Mouse (Mus musculus) lung, adult 18-20 months (tissue): ENCODE measurements at regions not wholly inside any gene's neighbourhood (a gene's known extent, or its start where the extent isn't known, plus 50 kb on each side); places are given as distances from the start of the nearest gene placed in this dataset.

ENCODE experiments used
- DNase-seq, 2 experiments: peaks; one replicate each; pipeline ENCODE4 v3.0.0; 2022; ENCODE audit warnings: mixed read lengths in 2 of 2

GRCm38 (mm10) chr11:24696561-24696960, 618.7 kb downstream of the Bcl11a start:
- DNase-seq, result no peak

- no peak for DNase-seq
Measured at GRCm38 (mm10) chr11:24708790-24709189, 630.9 kb downstream of the Bcl11a start.

- no peak for DNase-seq
Measured at GRCm38 (mm10) chr11:24716539-24717287, 638.9 kb downstream of the Bcl11a start.

- no peak for DNase-seq
Measured at GRCm38 (mm10) chr11:24724259-24724937, 646.5 kb downstream of the Bcl11a start.

GRCm38 (mm10) chr11:24726331-24726730, 648.5 kb downstream of the Bcl11a start:
- no peak for DNase-seq

GRCm38 (mm10) chr11:24727404-24727803, 649.5 kb downstream of the Bcl11a start:
- DNase-seq, result no peak

GRCm38 (mm10) chr11:24731431-24731830, 653.6 kb downstream of the Bcl11a start:
- no peak for DNase-seq

- DNase-seq, result no peak
Measured at GRCm38 (mm10) chr11:24739710-24740255, 661.9 kb downstream of the Bcl11a start.

- no peak for DNase-seq
Measured at GRCm38 (mm10) chr11:24740466-24740865, 662.6 kb downstream of the Bcl11a start.

GRCm38 (mm10) chr11:24742561-24742960, 664.7 kb downstream of the Bcl11a start:
- DNase-seq, result no peak

- no peak for DNase-seq
Measured at GRCm38 (mm10) chr11:24743439-24743838, 665.6 kb downstream of the Bcl11a start.

- no peak for DNase-seq
Measured at GRCm38 (mm10) chr11:24745841-24746240, 668.0 kb downstream of the Bcl11a start.

- no peak for DNase-seq
Measured at GRCm38 (mm10) chr11:24750144-24750779, 672.4 kb downstream of the Bcl11a start.

- no peak for DNase-seq
Measured at GRCm38 (mm10) chr11:24758130-24758529, 680.3 kb downstream of the Bcl11a start.

GRCm38 (mm10) chr11:24783470-24783869, 705.6 kb downstream of the Bcl11a start:
- DNase-seq, result no peak

- DNase-seq, result no peak
Measured at GRCm38 (mm10) chr11:24789120-24789519, 711.3 kb downstream of the Bcl11a start.

GRCm38 (mm10) chr11:24795510-24796211, 717.8 kb downstream of the Bcl11a start:
- no peak for DNase-seq

GRCm38 (mm10) chr11:24804623-24805023, 726.8 kb downstream of the Bcl11a start:
- DNase-seq, result no peak

GRCm38 (mm10) chr11:24829578-24830401, 751.9 kb downstream of the Bcl11a start:
- no peak for DNase-seq

- no peak for DNase-seq
Measured at GRCm38 (mm10) chr11:24830484-24830883, 752.6 kb downstream of the Bcl11a start.

- DNase-seq, result no peak
Measured at GRCm38 (mm10) chr11:24843839-24844738, 766.2 kb downstream of the Bcl11a start.
